Mouse (Mus musculus) lung, embryonic 14.5 days (tissue): ENCODE measurements around the gene Gm49486. TPM values are rescaled to one million over a fixed set of nuclear protein-coding genes. Genes with fewer than 3 reads are reported as not detected.
"Not testable (repeated sequence)": the region's sequence is repeated elsewhere in the genome, so short reads cannot be mapped to it uniquely, and the experiment has no call there.

Experiments
- ATAC-seq: fragments of 200-750 bp; cut with Nextera tagmentation; 2 replicates; pipeline ENCODE4 v1.8.0; 2017; ENCODE audit warnings: mild to moderate bottlenecking, moderate TSS enrichment, moderate library complexity; ENCODE audit not compliant: insufficient read depth
- DNase-seq: peaks from one replicate; pipeline ENCODE4 v3.0.0-alpha.2; 2015
- H3K27ac ChIP-seq: fragments of 300-500 bp; sonication (generic); 2 replicates; pipeline ENCODE4 v1.5.1; 2014; ENCODE audit warnings: low read depth, mild to moderate bottlenecking, moderate library complexity
- H3K27me3 ChIP-seq: fragments of 300-500 bp; sonication (generic); 2 replicates; pipeline ENCODE4 v1.6.1; 2014; ENCODE audit warnings: low read length, control low read depth; ENCODE audit not compliant: insufficient read depth
- H3K36me3 ChIP-seq: fragments of 300-500 bp; sonication (generic); 2 replicates; pipeline ENCODE4 v1.6.1; 2014; ENCODE audit warnings: control low read depth; ENCODE audit not compliant: insufficient read depth
- H3K4me1 ChIP-seq: fragments of 300-500 bp; sonication (generic); 2 replicates; pipeline ENCODE4 v1.6.1; 2014; ENCODE audit warnings: antibody characterized with exemption, control low read depth; ENCODE audit not compliant: insufficient read depth
- H3K4me2 ChIP-seq: fragments of 300-500 bp; sonication (generic); 2 replicates; pipeline ENCODE4 v1.6.1; 2014; ENCODE audit warnings: mild to moderate bottlenecking
- H3K4me3 ChIP-seq: fragments of 300-500 bp; sonication (generic); 2 replicates; pipeline ENCODE4 v1.5.1; 2014; ENCODE audit warnings: low read depth, low read length
- H3K9ac ChIP-seq: fragments of 300-500 bp; sonication (generic); 2 replicates; pipeline ENCODE4 v1.6.1; 2014
- H3K9me3 ChIP-seq: fragments of 300-500 bp; sonication (generic); 2 replicates; pipeline ENCODE4 v1.6.1; 2016; ENCODE audit warnings: low read depth, low read length, control low read depth
- CTCF ChIP-seq: IDR thresholded peaks from 2 replicates; pipeline ENCODE4 v1.5.1; 2016; ENCODE audit warnings: antibody characterized with exemption, low read depth
- WGBS: fragments of 180-500 bp; shearing (Covaris S2); extraction: QIAGEN DNeasy Blood & Tissue Kit; methylation state at CpG from one replicate; pipeline ENCODE4 v1.1.7; 2014; 5-methylcytosine and 5-hydroxymethylcytosine counted together
- polyA plus RNA-seq: library from polyadenylated mRNA; unstranded; fragments of >200 nt; fragmentation: Nextera tagmentation; extraction: Ambion mirVana; gene quantifications from 2 replicates; pipeline ENCODE4 v1.2.1, GENCODE M21; 2014

Gm49486 gene
- polyA plus RNA-seq, 1 experiment from 2014 or later = 0.53 TPM

- no peak overlapping the region for H3K9ac ChIP-seq
- DNase-seq (no peak), ATAC-seq (no peak)
- H3K9me3 ChIP-seq = no peaks in the 10 kb centered on the region
- H3K27me3 ChIP-seq = no peaks in the 10 kb centered on the region
- no peak overlapping the region for H3K4me3 ChIP-seq
- no peak overlapping the region for H3K4me2 ChIP-seq
- H3K36me3 ChIP-seq = no peaks in the 10 kb centered on the region
- H3K27ac ChIP-seq = no peak overlapping the region
- 72% methylated on average over 2 of the region's 2 CpGs for WGBS
- no peaks in the 10 kb centered on the region for H3K4me1 ChIP-seq
- no peak for TF ChIP-seq CTCF
Observed at GRCm38 (mm10) chr15:79210357-79210756, 18.8 kb upstream of the Gm49486 start.

DNA sequence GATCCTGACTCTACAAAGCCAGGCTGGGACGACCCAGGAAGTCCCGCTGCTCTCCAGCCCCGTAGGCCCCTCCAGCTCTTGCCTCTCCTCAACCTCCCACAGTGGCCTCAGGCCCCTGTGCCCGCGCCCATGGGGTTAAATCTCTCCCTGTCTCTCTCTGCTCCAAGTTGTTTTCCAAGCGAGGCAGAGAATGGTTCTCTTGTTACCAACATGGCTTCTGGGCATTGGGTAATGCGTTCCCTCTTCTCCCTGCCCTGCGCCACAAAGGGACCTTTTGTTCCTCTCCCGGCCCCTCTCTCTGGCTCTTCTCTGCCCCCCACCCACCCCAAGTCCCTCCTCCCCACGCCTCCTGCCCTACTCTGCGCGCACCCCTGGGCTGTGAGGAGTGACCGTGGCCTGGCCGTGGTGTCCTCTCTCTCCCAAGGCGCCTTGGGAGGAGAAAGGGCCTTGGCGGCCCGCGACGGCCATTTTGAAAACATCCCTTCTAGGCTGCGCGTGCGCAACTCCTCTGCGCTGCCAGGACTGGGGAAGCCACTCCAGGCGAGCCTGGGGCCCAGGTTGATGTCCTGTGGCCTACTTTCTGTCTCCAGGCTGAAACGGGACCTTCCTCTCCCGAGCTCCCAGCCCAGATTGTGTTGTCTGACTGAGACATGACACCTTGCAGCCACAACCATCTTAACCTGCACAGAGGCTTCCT is 16.3 kb upstream of the Gm49486 start:
- H3K4me1 ChIP-seq = no peaks in the 10 kb centered on the region
- H3K27ac ChIP-seq = no peak overlapping the region
- WGBS = 85% methylated on average over 26 of the region's 26 CpGs
- TF ChIP-seq CTCF = no peak
- no peaks in the 10 kb centered on the region for H3K36me3 ChIP-seq
- no peak for ATAC-seq
- DNase-seq = no peak
- no peak overlapping the region for H3K4me2 ChIP-seq
- H3K9ac ChIP-seq = no peak overlapping the region
- no peak overlapping the region for H3K4me3 ChIP-seq
- H3K27me3 ChIP-seq = no peaks in the 10 kb centered on the region
- no peaks in the 10 kb centered on the region for H3K9me3 ChIP-seq

DNA sequence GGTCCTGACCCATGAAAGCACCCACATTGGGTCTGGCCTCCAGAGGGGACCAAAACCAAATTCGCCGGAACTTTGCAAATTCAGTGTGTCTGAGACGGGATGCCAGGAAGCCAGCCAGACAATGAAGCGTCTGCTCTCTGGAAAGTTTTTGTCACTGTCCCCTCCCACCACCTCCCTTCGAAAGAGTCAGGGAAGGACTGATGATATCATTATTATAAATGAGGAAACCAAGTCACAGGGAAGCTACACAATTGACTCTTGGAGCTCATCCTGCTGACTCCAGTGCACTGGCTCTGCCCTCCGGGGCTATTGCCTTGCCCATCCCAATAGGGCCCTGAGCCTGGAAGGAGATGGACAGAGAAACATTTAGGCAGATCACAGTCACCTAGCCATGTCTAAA is 15.6 kb upstream of the Gm49486 start:
- H3K27me3 ChIP-seq = no peaks in the 10 kb centered on the region
- H3K4me1 ChIP-seq = no peaks in the 10 kb centered on the region
- no peaks in the 10 kb centered on the region for H3K36me3 ChIP-seq
- H3K4me3 ChIP-seq = no peak overlapping the region
- ATAC-seq = no peak
- no peak overlapping the region for H3K4me2 ChIP-seq
- peak; percentile 24 for DNase-seq
- TF ChIP-seq CTCF = no peak
- no peak overlapping the region for H3K9ac ChIP-seq
- no peak overlapping the region for H3K27ac ChIP-seq
- WGBS = 58% methylated on average over 6 of the region's 6 CpGs
- no peaks in the 10 kb centered on the region for H3K9me3 ChIP-seq

DNA sequence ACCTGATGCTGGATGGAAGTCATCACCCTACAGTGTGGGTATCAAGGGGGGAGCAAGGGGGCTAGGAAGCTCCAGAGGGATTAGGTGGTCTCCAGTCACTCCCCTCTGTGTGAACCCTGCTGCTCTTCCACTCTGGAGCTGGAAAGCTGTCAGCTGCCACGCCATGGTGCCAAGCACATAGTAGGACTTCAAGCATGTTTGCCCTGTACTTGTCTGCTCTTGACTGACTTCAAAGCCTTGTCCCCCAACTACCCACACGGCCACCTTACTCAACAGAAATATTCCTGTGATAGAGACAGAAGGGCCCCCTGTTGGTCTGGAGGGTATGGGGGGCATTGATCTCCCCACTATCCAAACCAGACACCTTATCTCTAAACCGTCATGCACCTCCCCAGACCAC is 13.0 kb upstream of the Gm49486 start:
- TF ChIP-seq CTCF = no peak
- Histone ChIP-seq H3K4me1 (no peaks in the 10 kb centered on the region), H3K9ac (no peak overlapping the region), H3K4me2 (no peak overlapping the region), H3K36me3 (no peaks in the 10 kb centered on the region), H3K27me3 (no peaks in the 10 kb centered on the region), H3K4me3 (no peak overlapping the region), H3K27ac (no peak overlapping the region), H3K9me3 (no peaks in the 10 kb centered on the region)
- no peak for ATAC-seq
- no peak for DNase-seq
- WGBS = 44% methylated on average over 3 of the region's 3 CpGs

DNA sequence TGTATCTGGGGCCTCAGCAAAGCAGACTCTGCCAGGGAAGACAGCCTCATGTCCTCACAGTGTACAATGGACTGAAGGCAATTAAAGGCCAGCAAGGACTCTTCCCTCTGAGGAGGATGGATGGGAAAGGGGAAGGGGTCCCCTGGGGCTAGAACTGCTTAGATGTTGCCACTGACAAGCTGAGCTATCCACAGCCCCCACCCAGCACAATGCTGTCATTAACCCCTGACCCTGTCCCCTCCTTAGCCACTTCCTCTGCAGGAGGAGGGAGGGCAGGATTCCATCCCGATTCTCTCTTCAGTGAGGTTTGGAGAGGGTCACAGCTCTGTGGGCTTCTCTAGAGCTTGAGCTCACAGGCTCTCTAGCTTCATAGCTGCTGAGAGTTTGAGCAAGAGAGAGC is 9.6 kb upstream of the Gm49486 start:
- Histone ChIP-seq H3K4me3 (no peak overlapping the region), H3K27me3 (no peaks in the 10 kb centered on the region), H3K27ac (no peak overlapping the region), H3K9ac (no peak overlapping the region), H3K4me2 (no peak overlapping the region), H3K9me3 (no peaks in the 10 kb centered on the region), H3K4me1 (no peaks in the 10 kb centered on the region), H3K36me3 (no peaks in the 10 kb centered on the region)
- 0% methylated on average over 1 of the region's 1 CpGs for WGBS
- TF ChIP-seq CTCF = no peak
- DNase-seq = peak; percentile 46
- ATAC-seq = peak; percentile 31; the same call in 1 of the 2 replicates

- Histone ChIP-seq H3K27me3 (no peaks in the 10 kb centered on the region), H3K9ac (no peak overlapping the region), H3K4me2 (no peak overlapping the region), H3K27ac (no peak overlapping the region), H3K4me3 (no peak overlapping the region), H3K9me3 (no peaks in the 10 kb centered on the region), H3K36me3 (no peaks in the 10 kb centered on the region), H3K4me1 (no peaks in the 10 kb centered on the region)
- WGBS = 12% methylated on average over 5 of the region's 5 CpGs
- no peak for ATAC-seq
- TF ChIP-seq CTCF = no peak
- no peak for DNase-seq
Observed at GRCm38 (mm10) chr15:79223641-79224040, 5.5 kb upstream of the Gm49486 start.

DNA sequence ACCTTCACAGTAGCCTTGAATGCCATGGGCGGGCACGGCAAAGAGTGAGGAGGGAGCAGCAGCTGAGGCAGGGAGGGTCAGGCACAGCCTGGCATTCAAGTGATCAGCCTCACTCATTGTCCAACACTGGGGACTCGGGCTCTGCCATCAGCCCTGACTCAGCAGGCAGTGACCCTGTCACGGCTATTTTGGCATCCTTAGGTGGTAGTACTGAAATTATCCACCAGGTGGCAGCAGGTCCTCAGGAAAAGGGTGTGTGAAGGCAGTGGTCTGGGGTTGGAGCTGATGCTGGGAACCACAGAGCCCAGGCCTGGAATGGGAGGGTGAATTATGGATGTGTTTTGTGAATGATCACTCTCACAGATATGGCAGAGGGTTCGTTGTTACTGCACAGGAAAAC is 4.5 kb upstream of the Gm49486 start:
- Histone ChIP-seq H3K27ac (no peak overlapping the region), H3K4me1 (0 out of 2 replicates have a peak, but pooled peaks cover 3% of the 10 kb centered on the region), H3K9ac (no peak overlapping the region), H3K9me3 (no peaks in the 10 kb centered on the region), H3K4me3 (no peak overlapping the region), H3K27me3 (no peaks in the 10 kb centered on the region), H3K4me2 (no peak overlapping the region), H3K36me3 (no peaks in the 10 kb centered on the region)
- ATAC-seq = peak; percentile 63
- peak; percentile 97 for TF ChIP-seq CTCF
- DNase-seq = peak; percentile 93
- WGBS = 11% methylated on average over 5 of the region's 5 CpGs

- not testable (repeated sequence) for H3K9ac ChIP-seq, H3K4me3 ChIP-seq, H3K27ac ChIP-seq, DNase-seq, H3K27me3 ChIP-seq, H3K36me3 ChIP-seq, H3K4me1 ChIP-seq, H3K4me2 ChIP-seq, H3K9me3 ChIP-seq, ATAC-seq
- 50% methylated on average over 2 of the region's 2 CpGs for WGBS
Observed at GRCm38 (mm10) chr15:79225780-79226179, 3.4 kb upstream of the Gm49486 start.
